Mouse (Mus musculus) myocyte (in vitro differentiated cells): ENCODE measurements around the gene Ssna1. TPM values are rescaled to one million over a fixed set of nuclear protein-coding genes. Genes with fewer than 3 reads are reported as not detected.
A peak's percentile ranks its signal among the peaks of the same experiment; 100 is the strongest.

Experiments used
- H3K27me3 ChIP-seq: one replicate; pipeline ENCODE4 v1.6.1; 2011; ENCODE audit not compliant: control insufficient read depth, insufficient read depth, insufficient read length
- H3K36me3 ChIP-seq: one replicate; pipeline ENCODE4 v1.6.1; 2011; ENCODE audit not compliant: control insufficient read depth, insufficient read depth
- H3K4me2 ChIP-seq: one replicate; pipeline ENCODE4 v1.6.1; 2011; ENCODE audit warnings: low read depth, control low read depth
- H3K4me3 ChIP-seq: one replicate; pipeline ENCODE4 v1.5.1; 2011; ENCODE audit warnings: mild to moderate bottlenecking, control low read depth, moderate library complexity
- H3K79me2 ChIP-seq: one replicate; pipeline ENCODE4 v1.6.1; 2011; ENCODE audit not compliant: control insufficient read depth, insufficient read depth
- H3ac ChIP-seq: one replicate; pipeline ENCODE4 v1.6.1; 2011; ENCODE audit not compliant: control insufficient read depth, insufficient read length
- CEBPB ChIP-seq: IDR thresholded peaks from 2 replicates; pipeline ENCODE4 v1.6.1; 2011; ENCODE audit warnings: mild to moderate bottlenecking, moderate library complexity; ENCODE audit not compliant: poor library complexity, insufficient read depth, severe bottlenecking
- E2F4 ChIP-seq: IDR thresholded peaks from one replicate; pipeline ENCODE4 v1.6.1; 2011; ENCODE audit warnings: mild to moderate bottlenecking, control low read depth, moderate library complexity; ENCODE audit not compliant: insufficient read depth
- MAX ChIP-seq: IDR thresholded peaks from one replicate; pipeline ENCODE4 v1.6.1; 2011; ENCODE audit warnings: low read depth, mild to moderate bottlenecking, control low read depth
- MYOD1 ChIP-seq, 3 experiments: IDR thresholded peaks; one replicate each; pipeline ENCODE4 v1.6.1; 2011; ENCODE audit warnings: control low read depth in 2 of 3, low read depth in 2 of 3, mild to moderate bottlenecking in 2 of 3, moderate library complexity in 1 of 3; ENCODE audit not compliant: insufficient read length in 2 of 3, control insufficient read depth in 1 of 3
- MYOG ChIP-seq, 3 experiments: IDR thresholded peaks; one replicate each; pipeline ENCODE4 v1.6.1; 2011; ENCODE audit warnings: control low read depth in 2 of 3, low read depth in 2 of 3, mild to moderate bottlenecking in 2 of 3; ENCODE audit not compliant: insufficient read length in 2 of 3, control insufficient read depth in 1 of 3, insufficient read depth in 1 of 3
- POLR2A ChIP-seq: IDR thresholded peaks from one replicate; pipeline ENCODE4 v1.6.1; 2011; ENCODE audit warnings: low read depth, mild to moderate bottlenecking, control low read depth, moderate library complexity; ENCODE audit not compliant: insufficient read length
- POLR2AphosphoS2 ChIP-seq: IDR thresholded peaks from one replicate; pipeline ENCODE4 v1.6.1; 2011; ENCODE audit warnings: low read depth, control low read depth; ENCODE audit not compliant: insufficient read length
- REST ChIP-seq: IDR thresholded peaks from one replicate; pipeline ENCODE4 v1.6.1; 2011; ENCODE audit warnings: mild to moderate bottlenecking, control low read depth, moderate library complexity; ENCODE audit not compliant: insufficient read depth, insufficient read length
- SRF ChIP-seq: IDR thresholded peaks from one replicate; pipeline ENCODE4 v1.6.1; 2011; ENCODE audit warnings: low read depth; ENCODE audit not compliant: control insufficient read depth, insufficient read length
- TCF12 ChIP-seq: IDR thresholded peaks from one replicate; pipeline ENCODE4 v1.6.1; 2011; ENCODE audit warnings: mild to moderate bottlenecking, control low read depth; ENCODE audit not compliant: poor library complexity, insufficient read depth, severe bottlenecking
- TCF3 ChIP-seq: IDR thresholded peaks from one replicate; pipeline ENCODE4 v1.6.1; 2011; ENCODE audit warnings: low read depth, control low read depth; ENCODE audit not compliant: insufficient read length
- USF1 ChIP-seq: IDR thresholded peaks from one replicate; pipeline ENCODE4 v1.6.1; 2011; ENCODE audit warnings: low read depth, mild to moderate bottlenecking, control low read depth, moderate library complexity
- polyA plus RNA-seq: library from polyadenylated mRNA; unstranded; fragments of >200 nt; fragmentation: generic; extraction: Trizol; gene quantifications from one replicate; pipeline ENCODE4 v1.2.1, GENCODE M21; 2012; ENCODE audit warnings: missing spikeins

Gene Ssna1
- polyA plus RNA-seq, 1 experiment: 106 TPM

DNA sequence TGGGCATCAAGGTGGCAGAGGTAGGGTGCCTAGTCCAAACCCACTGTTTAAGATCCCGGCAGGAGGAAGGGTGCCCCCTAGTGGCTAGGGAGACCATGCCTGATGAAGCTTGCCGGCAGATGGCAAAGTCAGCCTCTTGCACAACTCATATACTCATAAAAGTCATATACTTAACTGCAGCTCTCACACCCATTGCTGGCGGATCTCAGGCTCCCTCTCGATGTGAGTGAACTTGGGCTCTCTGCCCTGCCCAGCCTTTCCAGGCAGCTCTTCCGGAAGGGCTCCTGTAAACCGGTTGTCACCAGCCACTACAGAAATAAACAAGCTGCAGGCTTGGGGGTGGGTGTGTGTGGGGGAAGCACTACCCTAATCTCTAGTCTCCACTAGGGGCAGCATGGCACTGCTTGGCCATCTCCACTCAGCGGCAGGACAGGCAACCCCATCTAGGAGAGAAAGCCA, 43.8 kb downstream of the Ssna1 start:
- Histone ChIP-seq H3K27me3 (peaks cover 37% of the 10 kb centered on the region), H3K36me3 (peaks cover 3% of the 10 kb centered on the region), H3K79me2 (peaks cover 6% of the 10 kb centered on the region), H3ac (no peak overlapping the region), H3K4me2 (peak overlapping the region; percentile 75), H3K4me3 (peak overlapping the region; percentile 6)
- TF ChIP-seq CEBPB (peak; percentile 84), MAX (no peak)

DNA sequence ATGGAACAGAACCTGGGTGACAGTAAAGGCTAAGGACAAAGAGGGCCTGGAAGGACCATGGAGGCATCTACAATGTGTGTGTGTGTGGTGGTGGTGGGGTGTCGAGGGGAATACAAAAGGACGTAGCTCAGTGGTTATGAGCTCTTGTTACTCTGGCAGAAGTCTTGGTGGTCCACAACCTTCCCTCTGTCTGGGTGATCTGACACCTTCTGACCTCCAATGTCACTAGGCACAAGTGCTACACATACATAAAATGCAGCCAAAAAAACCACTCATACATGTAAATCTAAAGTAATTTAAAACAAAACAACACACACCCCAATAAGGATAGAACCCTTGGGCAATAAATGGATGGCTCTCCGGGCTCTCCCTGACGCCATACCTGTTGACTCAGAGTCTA, 44.8 kb downstream of the Ssna1 start:
- peaks cover 26% of the 10 kb centered on the region for H3K27me3 ChIP-seq
- TF ChIP-seq MYOG (IDR thresholded peaks at IDR 0.05; ENCODE audit: control insufficient read depth in 1 of 3, insufficient read depth in 1 of 3, insufficient read length in 2 of 3, low read depth in 2 of 3): no peak
- no peak for TF ChIP-seq POLR2A
- no peak for TF ChIP-seq POLR2AphosphoS2
- H3K79me2 ChIP-seq: peaks cover 11% of the 10 kb centered on the region
- H3K4me2 ChIP-seq: peak overlapping the region; percentile 45
- H3ac ChIP-seq: no peak overlapping the region
- peaks cover 9% of the 10 kb centered on the region for H3K36me3 ChIP-seq
- H3K4me3 ChIP-seq: no peak overlapping the region

DNA sequence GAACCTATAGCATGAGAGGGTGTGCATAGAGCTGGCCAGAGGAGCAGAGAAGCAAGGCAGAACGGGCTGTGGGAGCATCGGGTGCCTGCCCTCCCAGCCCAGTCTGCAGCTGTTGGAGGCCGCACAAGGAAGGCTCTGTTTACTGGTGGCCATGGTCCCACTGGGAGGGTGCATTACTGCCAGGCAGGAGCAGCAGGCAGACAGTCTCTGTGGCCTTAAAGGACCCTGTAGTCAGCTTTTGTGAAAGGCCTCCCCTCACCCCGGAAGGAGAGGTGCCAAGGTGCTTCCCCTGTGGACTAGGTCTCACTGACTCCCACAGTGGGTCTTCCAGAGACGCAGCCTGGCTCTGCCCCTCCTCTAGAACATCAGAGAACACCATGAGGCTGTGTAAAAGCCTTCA, 45.4 kb downstream of the Ssna1 start:
- peak overlapping the region; percentile 45 for H3K4me2 ChIP-seq
- peaks cover 15% of the 10 kb centered on the region for H3K36me3 ChIP-seq
- peaks cover 21% of the 10 kb centered on the region for H3K27me3 ChIP-seq
- H3K4me3 ChIP-seq: no peak overlapping the region
- H3K79me2 ChIP-seq: peaks cover 11% of the 10 kb centered on the region
- TF ChIP-seq E2F4: no peak
- TF ChIP-seq CEBPB: no peak
- TF ChIP-seq POLR2AphosphoS2: no peak
- peak; percentile 45 for TF ChIP-seq TCF3
- no peak for TF ChIP-seq MAX
- TF ChIP-seq MYOD1 (IDR thresholded peaks at IDR 0.05; ENCODE audit: control insufficient read depth in 1 of 3, insufficient read length in 2 of 3, low read depth in 2 of 3): peak in 2 of 3 experiments; percentile 91 to 92
- no peak for TF ChIP-seq SRF
- no peak for TF ChIP-seq TCF12
- no peak for TF ChIP-seq USF1
- TF ChIP-seq POLR2A: peak; percentile 47
- TF ChIP-seq MYOG (IDR thresholded peaks at IDR 0.05; ENCODE audit: control insufficient read depth in 1 of 3, insufficient read depth in 1 of 3, insufficient read length in 2 of 3, low read depth in 2 of 3): peak; percentile 70 to 97 (median 94)
- no peak for TF ChIP-seq REST
- H3ac ChIP-seq: no peak overlapping the region

DNA sequence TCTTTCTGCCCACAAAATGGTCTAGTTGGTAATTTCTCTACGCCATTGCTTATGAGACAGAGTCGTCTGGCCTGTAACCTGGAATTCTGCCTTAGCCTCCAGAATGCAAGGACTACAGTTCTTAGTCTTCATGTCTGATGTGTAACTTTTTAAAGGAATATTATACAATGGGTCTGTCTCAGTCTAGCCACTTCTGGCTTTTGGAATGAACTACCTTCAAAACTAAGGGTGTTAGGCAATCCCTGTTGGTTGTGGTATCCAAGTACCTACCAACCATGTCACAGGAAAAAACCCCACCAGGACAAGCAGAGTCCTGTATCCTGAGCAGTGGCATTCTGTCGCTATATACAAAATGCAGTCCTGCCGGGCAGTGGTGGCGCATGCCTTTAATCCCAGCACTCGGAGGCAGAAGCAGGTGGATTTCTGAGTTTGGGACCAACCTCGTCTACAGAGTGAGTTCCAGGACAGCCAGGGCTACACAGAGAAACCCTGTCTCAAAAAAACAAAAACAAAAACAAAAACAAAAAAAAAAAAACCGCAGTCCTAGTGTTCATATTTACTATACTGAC, 46.3 kb downstream of the Ssna1 start:
- peaks cover 11% of the 10 kb centered on the region for H3K79me2 ChIP-seq
- TF ChIP-seq MAX: no peak
- peaks cover 23% of the 10 kb centered on the region for H3K36me3 ChIP-seq
- peak overlapping the region; percentile 76 for H3K4me2 ChIP-seq
- no peak overlapping the region for H3ac ChIP-seq
- peak overlapping the region; percentile 99 for H3K4me3 ChIP-seq
- H3K27me3 ChIP-seq: peaks cover 11% of the 10 kb centered on the region

DNA sequence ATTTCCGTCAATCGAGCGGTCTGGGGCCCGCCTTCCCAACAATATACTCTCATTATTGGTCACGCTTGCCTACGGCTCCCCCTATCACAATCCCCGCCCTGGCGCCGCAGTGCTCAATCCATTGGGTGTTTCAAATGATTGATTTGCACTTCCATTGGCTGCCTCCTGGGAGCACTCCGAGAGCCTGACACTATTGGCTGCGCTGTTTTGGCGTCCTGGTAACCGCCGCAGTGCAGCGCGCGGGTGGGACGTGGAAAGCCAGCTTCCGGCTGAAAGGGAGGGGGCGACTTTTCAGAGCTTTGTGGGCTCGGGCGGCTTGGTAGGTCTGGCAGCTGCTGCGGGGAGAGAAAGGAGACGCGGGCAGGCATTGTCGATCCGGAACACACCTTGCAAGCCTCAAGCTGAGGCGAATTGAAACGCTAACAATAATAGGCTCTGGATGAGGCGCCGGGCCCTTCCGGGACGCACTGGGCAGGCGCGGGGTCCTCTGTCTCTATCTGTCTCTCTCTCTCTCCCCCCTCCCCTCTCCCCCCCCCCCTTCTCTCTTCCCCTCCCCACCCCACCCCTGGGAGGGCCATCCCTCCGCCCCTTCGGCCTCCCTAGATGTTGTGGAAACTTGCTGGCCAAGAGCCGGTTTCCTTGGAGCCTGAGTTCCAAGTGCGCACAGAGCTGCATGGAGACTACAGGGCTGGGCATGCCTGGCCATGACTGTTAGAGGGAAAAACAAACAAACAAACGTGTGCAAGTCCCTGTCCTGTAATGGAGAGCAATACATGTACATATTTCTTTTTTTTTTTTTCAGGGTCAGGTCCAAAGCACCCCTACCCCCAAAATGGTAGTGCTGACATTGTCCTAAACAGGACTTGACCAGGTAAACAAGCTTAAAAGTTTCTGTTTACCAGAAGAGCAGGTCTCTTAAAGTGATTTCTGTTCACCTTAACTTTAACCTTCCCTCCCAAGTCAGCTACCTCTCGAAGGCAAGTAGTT, 47.2 kb downstream of the Ssna1 start:
- Histone ChIP-seq H3K27me3 (peaks cover 3% of the 10 kb centered on the region), H3K4me3 (peak overlapping the region; percentile 99), H3K79me2 (peaks cover 11% of the 10 kb centered on the region), H3K36me3 (peaks cover 23% of the 10 kb centered on the region), H3ac (peak overlapping the region; percentile 59), H3K4me2 (peak overlapping the region; percentile 76)
- TF ChIP-seq POLR2AphosphoS2: peak; percentile 77
- TF ChIP-seq CEBPB: no peak
- TF ChIP-seq MYOG (IDR thresholded peaks at IDR 0.05; ENCODE audit: control insufficient read depth in 1 of 3, insufficient read depth in 1 of 3, insufficient read length in 2 of 3, low read depth in 2 of 3): peak in 2 of 3 experiments; percentile 33 to 44
- no peak for TF ChIP-seq REST
- TF ChIP-seq E2F4: peak; percentile 32
- no peak for TF ChIP-seq MAX
- no peak for TF ChIP-seq TCF3
- no peak for TF ChIP-seq SRF
- TF ChIP-seq USF1: no peak
- TF ChIP-seq MYOD1 (IDR thresholded peaks at IDR 0.05; ENCODE audit: control insufficient read depth in 1 of 3, insufficient read length in 2 of 3, low read depth in 2 of 3): peak in 2 of 3 experiments; percentile 45 to 54
- TF ChIP-seq TCF12: no peak
- TF ChIP-seq POLR2A: peak; percentile 58
